Mouse (Mus musculus) hindbrain, embryonic 14.5 days (tissue): ENCODE results near the gene Cygb. TPM values are rescaled to one million over a fixed set of nuclear protein-coding genes. Genes with fewer than 3 reads are reported as not detected.

ENCODE experiments used
- ATAC-seq: fragments of 200-750 bp; cut with Nextera tagmentation; 2 replicates; pipeline ENCODE4 v1.8.0; 2017; ENCODE audit warnings: moderate number of reproducible peaks, mild to moderate bottlenecking, moderate TSS enrichment, moderate library complexity; ENCODE audit not compliant: low FRiP score
- DNase-seq: peaks from one replicate; pipeline ENCODE4 v3.0.0-alpha.2; 2015; ENCODE audit warnings: low spot score
- H3K27ac ChIP-seq: fragments of 300-500 bp; sonication (generic); 2 replicates; pipeline ENCODE4 v1.5.1; 2014; ENCODE audit warnings: mild to moderate bottlenecking, moderate library complexity
- H3K27me3 ChIP-seq: fragments of 300-500 bp; sonication (generic); 2 replicates; pipeline ENCODE4 v1.6.1; 2014; ENCODE audit warnings: mild to moderate bottlenecking, low read length, mixed read lengths; ENCODE audit not compliant: control insufficient read depth, insufficient read depth
- H3K36me3 ChIP-seq: fragments of 300-500 bp; sonication (generic); replicated peaks from 2 replicates; pipeline ENCODE4 v1.6.1; 2014; ENCODE audit not compliant: control insufficient read depth, insufficient read depth
- H3K4me1 ChIP-seq: fragments of 300-500 bp; sonication (generic); replicated peaks from 2 replicates; pipeline ENCODE4 v1.6.1; 2014; ENCODE audit warnings: antibody characterized with exemption, low read length, mixed read lengths; ENCODE audit not compliant: control insufficient read depth, insufficient read depth
- H3K4me2 ChIP-seq: fragments of 300-500 bp; sonication (generic); replicated peaks from 2 replicates; pipeline ENCODE4 v1.6.1; 2014; ENCODE audit warnings: mild to moderate bottlenecking, moderate library complexity
- H3K4me3 ChIP-seq: fragments of 300-500 bp; sonication (generic); replicated peaks from 2 replicates; pipeline ENCODE4 v1.5.1; 2014; ENCODE audit warnings: mild to moderate bottlenecking, low read length
- H3K9ac ChIP-seq: fragments of 300-500 bp; sonication (generic); 2 replicates; pipeline ENCODE4 v1.6.1; 2014
- H3K9me3 ChIP-seq: fragments of 300-500 bp; sonication (generic); 2 replicates; pipeline ENCODE4 v1.6.1; 2016; ENCODE audit warnings: low read length; ENCODE audit not compliant: control insufficient read depth
- WGBS: fragments of 180-500 bp; shearing (Covaris S2); extraction: QIAGEN DNeasy Blood & Tissue Kit; methylation state at CpG from one replicate; pipeline ENCODE4 v1.1.7; 2014; 5-methylcytosine and 5-hydroxymethylcytosine counted together
- polyA plus RNA-seq: library from polyadenylated mRNA; unstranded; fragments of >200 nt; fragmentation: Nextera tagmentation; extraction: Ambion mirVana; gene quantifications from 2 replicates; pipeline ENCODE4 v1.2.1, GENCODE M21; 2014

Gene Cygb
- 26.5 and 29.7 TPM in 2 replicates for polyA plus RNA-seq

GRCm38 (mm10) chr11:116654255-116654821, at the start of gene Cygb:
Gene Cygb (minus strand): TSS chr11:116654313.
- Histone ChIP-seq H3K9me3 (no peaks in the 10 kb centered on the region), H3K4me2 (peak within 1 kb of the TSS; percentile 98), H3K27ac (peak within 1 kb of the TSS; percentile 2; the same call in 1 of the 2 replicates), H3K4me1 (peaks cover 23% of the 10 kb centered on the region), H3K36me3 (no peaks in the 10 kb centered on the region), H3K4me3 (peak within 1 kb of the TSS; percentile 55), H3K9ac (peak within 1 kb of the TSS; percentile 78), H3K27me3 (0 out of 2 replicates have a peak, but pooled peaks cover 10% of the 10 kb centered on the region)
- WGBS, result 7% methylated on average over 28 of the region's 28 CpGs
- ATAC-seq (no peak), DNase-seq (peak; percentile 34)

GRCm38 (mm10) chr11:116701377-116701841, 47.3 kb upstream of the Cygb start:
- no peak for ATAC-seq
- H3K9me3 ChIP-seq, result no peaks in the 10 kb centered on the region
- H3K4me1 ChIP-seq, result no peaks in the 10 kb centered on the region
- no peak overlapping the region for H3K4me3 ChIP-seq
- 51% methylated on average over 5 of the region's 5 CpGs for WGBS
- H3K4me2 ChIP-seq, result no peak overlapping the region
- no peak overlapping the region for H3K9ac ChIP-seq
- DNase-seq, result no peak
- H3K36me3 ChIP-seq, result no peaks in the 10 kb centered on the region
- 0 out of 2 replicates have a peak, but pooled peaks cover 6% of the 10 kb centered on the region for H3K27me3 ChIP-seq
- H3K27ac ChIP-seq, result no peak overlapping the region

GRCm38 (mm10) chr11:116697521-116697920, 43.4 kb upstream of the Cygb start:
- DNase-seq (no peak), ATAC-seq (no peak)
- Histone ChIP-seq H3K27ac (no peak overlapping the region), H3K4me3 (no peak overlapping the region), H3K9me3 (no peaks in the 10 kb centered on the region), H3K4me2 (no peak overlapping the region), H3K9ac (no peak overlapping the region), H3K27me3 (peaks cover 36% of the 10 kb centered on the region), H3K36me3 (no peaks in the 10 kb centered on the region), H3K4me1 (peaks cover 10% of the 10 kb centered on the region)
- 68% methylated on average over 9 of the region's 9 CpGs for WGBS

- Histone ChIP-seq H3K27ac (no peak overlapping the region), H3K9me3 (no peaks in the 10 kb centered on the region), H3K9ac (no peak overlapping the region), H3K27me3 (peaks cover 36% of the 10 kb centered on the region), H3K4me2 (no peak overlapping the region), H3K36me3 (no peaks in the 10 kb centered on the region), H3K4me3 (no peak overlapping the region), H3K4me1 (peaks cover 10% of the 10 kb centered on the region)
- DNase-seq, result no peak
- 86% methylated on average over 4 of the region's 4 CpGs for WGBS
- ATAC-seq, result no peak
Observed at GRCm38 (mm10) chr11:116696426-116696825, 42.3 kb upstream of the Cygb start.

GRCm38 (mm10) chr11:116695194-116695880, 41.2 kb upstream of the Cygb start:
- no peak overlapping the region for H3K4me2 ChIP-seq
- no peak overlapping the region for H3K27ac ChIP-seq
- no peaks in the 10 kb centered on the region for H3K36me3 ChIP-seq
- ATAC-seq, result no peak
- H3K27me3 ChIP-seq, result peaks cover 36% of the 10 kb centered on the region
- DNase-seq, result no peak
- H3K4me1 ChIP-seq, result peaks cover 10% of the 10 kb centered on the region
- H3K4me3 ChIP-seq, result no peak overlapping the region
- no peak overlapping the region for H3K9ac ChIP-seq
- 19% methylated on average over 23 of the region's 23 CpGs for WGBS
- H3K9me3 ChIP-seq, result no peaks in the 10 kb centered on the region

GRCm38 (mm10) chr11:116694250-116695193, 40.4 kb upstream of the Cygb start:
- Histone ChIP-seq H3K27ac (no peak overlapping the region), H3K4me3 (peak overlapping the region; percentile 32), H3K9me3 (no peaks in the 10 kb centered on the region), H3K36me3 (no peaks in the 10 kb centered on the region), H3K4me2 (peak overlapping the region; percentile 69), H3K27me3 (peaks cover 36% of the 10 kb centered on the region), H3K9ac (peak overlapping the region; percentile 53), H3K4me1 (peaks cover 10% of the 10 kb centered on the region)
- 2% methylated on average over 72 of the region's 73 CpGs for WGBS
- no peak for DNase-seq
- ATAC-seq, result no peak

GRCm38 (mm10) chr11:116693899-116694249, 39.8 kb upstream of the Cygb start:
- 43% methylated on average over 4 of the region's 4 CpGs for WGBS
- no peak for ATAC-seq
- H3K36me3 ChIP-seq, result no peaks in the 10 kb centered on the region
- H3K4me1 ChIP-seq, result peaks cover 10% of the 10 kb centered on the region
- no peak overlapping the region for H3K27ac ChIP-seq
- peaks cover 36% of the 10 kb centered on the region for H3K27me3 ChIP-seq
- no peaks in the 10 kb centered on the region for H3K9me3 ChIP-seq
- no peak for DNase-seq
- H3K4me3 ChIP-seq, result peak overlapping the region; percentile 32
- peak overlapping the region; percentile 69 for H3K4me2 ChIP-seq
- peak overlapping the region; percentile 53 for H3K9ac ChIP-seq

DNA sequence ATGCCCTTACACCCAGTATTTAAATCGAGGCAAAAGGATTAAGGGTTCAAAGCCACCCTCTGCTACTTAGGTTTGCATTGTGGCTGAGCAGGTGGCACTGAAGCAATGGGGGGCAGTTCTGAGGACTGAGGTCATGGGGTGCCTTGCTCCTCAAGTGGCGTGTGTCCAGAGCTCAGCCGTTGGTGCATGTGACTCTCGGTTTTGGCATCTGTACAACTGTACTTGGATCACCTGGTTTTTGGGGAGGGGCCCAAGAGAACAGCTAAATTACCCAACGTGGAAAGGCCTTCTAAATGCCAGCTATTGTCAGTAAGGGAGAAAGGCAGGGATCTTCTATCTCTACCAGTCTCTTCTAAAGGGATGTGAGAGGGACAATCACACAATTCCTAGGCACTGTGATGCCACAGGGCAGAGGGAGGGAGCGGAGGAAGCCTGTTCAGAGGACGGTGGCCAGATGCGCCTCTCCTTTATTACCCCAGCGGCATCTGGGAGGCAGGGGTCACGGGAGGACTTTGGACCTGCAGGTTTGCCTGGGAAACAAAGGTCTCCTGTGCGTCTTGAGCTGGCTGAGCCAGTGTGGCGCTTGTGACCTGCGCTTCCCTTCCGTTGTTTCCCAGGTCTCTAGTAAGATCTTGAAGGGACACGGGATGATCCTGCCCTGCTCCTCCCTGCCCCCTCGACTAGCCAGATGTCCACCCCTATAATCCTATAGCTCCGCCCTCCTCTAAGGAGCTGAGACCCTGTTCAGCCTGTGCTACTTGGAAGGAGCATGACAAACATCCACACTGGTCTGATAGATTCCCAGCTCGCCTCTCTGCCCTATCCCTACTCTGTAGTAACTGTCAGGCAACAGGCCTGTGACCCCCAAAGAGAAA, 36.8 kb upstream of the Cygb start:
- Histone ChIP-seq H3K4me1 (peaks cover 10% of the 10 kb centered on the region), H3K4me2 (no peak overlapping the region), H3K9ac (no peak overlapping the region), H3K27me3 (peaks cover 26% of the 10 kb centered on the region), H3K27ac (no peak overlapping the region), H3K36me3 (no peaks in the 10 kb centered on the region; the same call in 1 of the 2 replicates), H3K4me3 (no peak overlapping the region), H3K9me3 (no peaks in the 10 kb centered on the region)
- DNase-seq (no peak), ATAC-seq (no peak)
- WGBS, result 50% methylated on average over 18 of the region's 18 CpGs
